Mouse (Mus musculus) heart, adult 2 months (tissue): ENCODE data around the gene Ccdc57. TPM values are rescaled to one million over a fixed set of nuclear protein-coding genes. Genes with fewer than 3 reads are reported as not detected.

ENCODE experiments used
- DNase-seq, 2 experiments: peaks; one replicate each; pipeline ENCODE4 v3.0.0; 2021
- H3K27ac ChIP-seq: fragments of 200-600 bp; 2 replicates; pipeline ENCODE4 v1.8.1; 2022
- H3K27me3 ChIP-seq: fragments of 200-500 bp; 2 replicates; pipeline ENCODE4 v1.6.1; 2012; ENCODE audit warnings: mild to moderate bottlenecking, low read length, inconsistent platforms, mixed read lengths; ENCODE audit not compliant: control insufficient read depth, insufficient read depth
- H3K36me3 ChIP-seq: fragments of 200-500 bp; 2 replicates; pipeline ENCODE4 v1.6.1; 2012; ENCODE audit warnings: low read length, inconsistent platforms; ENCODE audit not compliant: control insufficient read depth, insufficient read depth
- H3K4me1 ChIP-seq: fragments of 200-500 bp; 2 replicates; pipeline ENCODE4 v1.6.1; 2011; ENCODE audit warnings: low read length; ENCODE audit not compliant: control insufficient read depth, insufficient read depth
- H3K4me3 ChIP-seq: fragments of 200-600 bp; 2 replicates; pipeline ENCODE4 v1.8.1; 2022
- H3K79me2 ChIP-seq: fragments of 200-500 bp; replicated peaks from 2 replicates; pipeline ENCODE4 v1.6.1; 2012; ENCODE audit warnings: mild to moderate bottlenecking, inconsistent platforms, low read length, moderate library complexity, mixed read lengths; ENCODE audit not compliant: control insufficient read depth, insufficient read depth
- H3K9ac ChIP-seq: fragments of 200-500 bp; 2 replicates; pipeline ENCODE4 v1.6.1; 2012; ENCODE audit warnings: low read depth, mild to moderate bottlenecking, control low read depth, inconsistent platforms, low read length, mixed read lengths
- CTCF ChIP-seq: fragments of 200-600 bp; IDR thresholded peaks from 2 replicates; pipeline ENCODE4 v1.8.1; 2022; ENCODE audit warnings: antibody characterized with exemption, mild to moderate bottlenecking, moderate library complexity
- EP300 ChIP-seq: fragments of 200-500 bp; IDR thresholded peaks from 2 replicates; pipeline ENCODE4 v1.6.1; 2011; ENCODE audit warnings: low read depth, low read length, control low read depth; ENCODE audit not compliant: insufficient read depth
- POLR2A ChIP-seq: fragments of 200-500 bp; IDR thresholded peaks from 2 replicates; pipeline ENCODE4 v1.6.1; 2011; ENCODE audit warnings: mild to moderate bottlenecking, low read depth, low read length, control low read depth; ENCODE audit not compliant: insufficient read depth
- WGBS: fragments of 180-500 bp; shearing (Covaris S2); methylation state at CpG from one replicate; pipeline ENCODE4 v1.1.7; 2018; 5-methylcytosine and 5-hydroxymethylcytosine counted together
- intact Hi-C: fragments of 180-260 bp; cut with DNase I; formaldehyde crosslinking; loops from one replicate; pipeline ENCODE4 v1.15.1; 2025
- polyA plus RNA-seq: library from polyadenylated mRNA; depleted of rRNA; stranded (reverse); fragments of >200 nt; gene quantifications from 2 replicates; pipeline ENCODE4 v1.2.3, GENCODE M21; 2012
- total RNA-seq, 2 experiments: library from RNA; stranded (reverse); gene quantifications; 2 replicates each; pipeline ENCODE4 v1.2.3; 2021

Gene Ccdc57
- total and polyA plus RNA-seq, 3 experiments: 0.86 to 1.3 (median 1.1) TPM

DNA sequence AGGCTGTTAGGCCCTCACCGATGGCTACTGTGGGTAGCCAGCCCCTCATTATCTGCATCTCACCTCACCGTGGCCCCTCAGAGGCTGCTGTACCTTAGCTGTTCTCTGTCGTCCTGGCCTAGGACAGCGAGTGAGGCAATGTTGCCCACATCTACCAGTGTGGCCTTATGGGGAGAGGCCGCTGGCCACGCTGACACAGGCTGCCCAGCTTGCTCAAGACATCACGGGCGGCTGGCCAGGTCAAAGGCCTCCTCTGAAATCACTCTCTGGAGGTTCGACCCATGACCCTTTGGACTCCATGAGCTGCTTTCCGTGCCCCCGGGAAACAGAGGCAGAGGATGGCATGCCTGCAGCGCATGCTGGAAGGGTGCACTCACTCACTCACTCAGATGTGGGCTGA lies 102.0 kb downstream of the Ccdc57 start:
- Histone ChIP-seq H3K79me2 (no peaks in the 10 kb centered on the region), H3K4me3 (no peak overlapping the region), H3K9ac (no peak overlapping the region), H3K4me1 (no peaks in the 10 kb centered on the region), H3K27ac (no peak overlapping the region), H3K27me3 (no peaks in the 10 kb centered on the region), H3K36me3 (no peaks in the 10 kb centered on the region)
- intact Hi-C loops: no loop called here
- DNase-seq: peak; percentile 14 to 15
- TF ChIP-seq CTCF: no peak
- TF ChIP-seq EP300: no peak
- TF ChIP-seq POLR2A: no peak
- WGBS: 85% methylated on average over 12 of the region's 12 CpGs

DNA sequence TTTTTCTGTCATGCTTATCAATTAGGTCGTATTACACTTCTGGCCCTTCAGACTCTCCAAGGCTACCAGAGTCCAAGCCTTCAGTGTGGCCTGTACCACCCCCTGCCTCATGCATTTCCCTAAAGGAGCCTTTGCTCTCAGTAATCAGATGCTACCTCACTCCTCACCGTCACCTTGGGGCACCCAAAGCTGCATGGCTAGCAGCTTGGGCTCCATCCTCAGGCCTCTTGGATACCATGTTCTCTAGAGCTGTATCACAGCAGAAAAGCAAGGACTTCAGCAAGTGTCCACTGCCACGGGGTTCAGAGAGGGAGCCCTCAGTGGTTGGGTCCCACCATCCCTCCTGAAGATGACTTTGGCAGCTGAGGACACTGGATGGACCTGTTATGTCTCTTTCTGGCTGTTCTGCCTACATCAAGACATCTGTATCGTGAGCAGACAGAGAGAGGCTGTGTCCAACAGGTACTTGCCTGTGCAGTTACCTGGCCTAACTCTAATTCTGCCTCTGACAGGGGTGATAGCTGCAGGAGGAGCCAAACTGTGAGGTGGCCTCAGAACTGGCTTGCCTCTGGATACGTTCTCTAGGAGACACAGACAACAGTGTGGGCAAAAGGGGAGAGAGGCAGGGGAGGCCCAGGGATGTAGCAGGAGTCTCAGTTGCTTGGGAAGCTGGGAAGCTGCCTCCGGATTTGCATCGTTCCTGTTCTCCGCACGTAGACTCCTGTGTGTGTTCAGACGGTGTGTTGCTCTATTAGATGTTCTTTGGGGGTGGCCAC lies 102.7 kb downstream of the Ccdc57 start:
- Histone ChIP-seq H3K4me3 (no peak overlapping the region), H3K79me2 (no peaks in the 10 kb centered on the region), H3K36me3 (no peaks in the 10 kb centered on the region), H3K9ac (no peak overlapping the region), H3K4me1 (0 out of 2 replicates have a peak, but pooled peaks cover 2% of the 10 kb centered on the region), H3K27me3 (no peaks in the 10 kb centered on the region), H3K27ac (no peak overlapping the region)
- TF ChIP-seq POLR2A (no peak), EP300 (no peak), CTCF (no peak)
- DNase-seq: no peak
- 90% methylated on average over 10 of the region's 10 CpGs for WGBS
- intact Hi-C loops: no loop called here

DNA sequence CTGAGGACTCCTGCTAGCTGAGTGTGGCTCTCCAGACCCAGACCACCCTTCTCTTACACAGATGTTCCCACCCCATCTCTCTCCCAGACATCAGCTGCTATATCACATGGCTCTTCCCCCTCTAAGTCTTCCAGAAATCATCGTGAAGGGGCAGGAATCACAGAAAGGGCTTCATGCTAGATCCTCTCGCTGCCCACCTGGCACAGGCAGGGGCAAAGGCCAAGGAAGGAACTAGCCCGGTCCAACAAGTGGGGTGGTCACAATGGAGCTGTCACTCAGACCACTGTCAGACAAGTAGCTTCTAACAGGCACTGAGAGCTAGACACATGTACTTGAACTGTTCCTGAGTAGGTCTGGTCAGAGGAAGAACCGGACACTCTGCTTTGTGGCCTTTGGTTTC lies 104.3 kb downstream of the Ccdc57 start:
- H3K27me3 ChIP-seq: no peaks in the 10 kb centered on the region
- WGBS: 77% methylated on average over 4 of the region's 4 CpGs
- TF ChIP-seq CTCF (no peak), EP300 (no peak)

DNA sequence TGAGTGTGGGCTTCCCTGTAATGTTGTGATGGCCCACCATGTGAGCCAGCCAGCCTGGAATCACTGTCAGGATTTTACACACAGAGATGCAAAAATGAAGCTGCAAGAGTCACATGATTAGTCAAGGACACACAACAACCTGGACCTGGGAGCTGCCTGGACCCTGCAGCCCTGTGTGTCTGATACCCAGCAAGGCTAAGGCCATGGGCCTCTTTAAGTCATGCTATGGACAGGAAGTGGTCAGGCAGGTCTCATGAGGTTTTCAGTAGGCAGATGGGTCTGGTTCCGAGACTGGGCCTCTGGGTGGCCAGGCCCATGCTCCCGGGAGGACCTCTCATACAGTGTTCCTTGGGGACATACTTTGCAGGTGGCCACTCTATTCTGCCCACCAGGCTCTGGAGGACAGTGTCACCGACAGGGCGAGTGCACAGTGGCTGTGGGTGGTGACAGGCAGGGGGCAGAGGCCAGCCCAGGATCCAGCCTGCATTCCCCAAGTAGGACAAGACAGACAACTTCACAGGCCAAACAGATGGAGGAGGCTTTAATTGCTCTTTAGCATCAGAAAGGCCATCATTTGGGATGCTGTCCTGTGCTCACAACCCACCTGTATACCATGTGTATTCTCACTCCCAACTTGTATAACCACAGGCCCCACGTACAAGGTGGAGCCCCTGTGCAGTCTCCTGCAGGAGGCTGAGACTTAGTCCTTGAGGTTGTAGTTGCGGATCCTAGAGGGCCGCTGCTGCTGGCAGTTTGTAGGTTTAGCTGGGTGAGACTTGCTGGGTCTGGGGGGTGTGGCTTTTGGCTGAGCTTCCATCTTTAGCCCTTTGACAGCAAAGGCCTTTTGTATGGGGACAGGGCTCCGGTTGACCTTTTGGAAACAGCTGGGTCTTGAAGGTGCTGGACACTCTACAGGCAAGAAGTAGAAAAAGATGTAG lies 106.4 kb downstream of the Ccdc57 start:
- DNase-seq: no peak
- TF ChIP-seq CTCF: no peak
- H3K27ac ChIP-seq: no peak overlapping the region
- no peaks in the 10 kb centered on the region for H3K79me2 ChIP-seq
- H3K4me3 ChIP-seq: no peak overlapping the region
- WGBS: 91% methylated on average over 8 of the region's 8 CpGs
- intact Hi-C loops: no loop called here
- H3K9ac ChIP-seq: no peak overlapping the region
- H3K4me1 ChIP-seq: peaks cover 7% of the 10 kb centered on the region
- H3K36me3 ChIP-seq: no peaks in the 10 kb centered on the region
- H3K27me3 ChIP-seq: no peaks in the 10 kb centered on the region

More for the DNA sequence above, 104.3 kb downstream of the Ccdc57 start:
- H3K36me3 ChIP-seq: no peaks in the 10 kb centered on the region
- H3K4me1 ChIP-seq: 0 out of 2 replicates have a peak, but pooled peaks cover 2% of the 10 kb centered on the region
- H3K27ac ChIP-seq: no peak overlapping the region
- no peak overlapping the region for H3K9ac ChIP-seq
- H3K4me3 ChIP-seq: no peak overlapping the region
- peak in 1 of 2 experiments; percentile 14 for DNase-seq
- intact Hi-C loops: no loop called here
- H3K79me2 ChIP-seq: no peaks in the 10 kb centered on the region

DNA sequence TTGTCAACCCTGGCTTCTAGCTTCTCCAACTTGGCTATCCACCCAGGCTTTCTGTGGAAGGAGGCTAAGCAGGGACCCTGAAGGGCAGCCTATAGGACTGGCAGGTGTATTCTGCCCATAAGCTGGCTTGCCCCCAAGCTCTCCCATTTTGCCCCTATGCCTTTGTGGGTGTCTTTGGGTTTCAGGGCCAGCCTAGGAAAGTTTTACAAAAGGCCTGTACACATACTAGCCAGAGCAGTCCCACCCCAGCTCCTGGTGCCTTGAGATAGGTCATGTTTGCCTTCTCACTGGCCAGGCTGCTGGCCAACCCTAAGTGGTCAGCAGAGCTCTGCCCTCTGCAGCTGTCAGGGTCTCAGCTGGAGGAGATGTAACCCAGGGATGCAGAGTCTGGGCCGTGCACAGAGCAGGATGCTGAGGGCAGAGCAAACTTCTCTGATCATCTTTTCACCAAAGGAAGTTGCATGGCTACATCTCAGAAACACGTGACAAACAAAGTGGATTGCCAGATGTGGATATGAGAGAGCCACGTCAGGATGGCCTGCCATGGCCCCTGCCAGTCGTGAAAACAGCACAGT lies 107.3 kb downstream of the Ccdc57 start:
- H3K9ac ChIP-seq: no peak overlapping the region
- no peaks in the 10 kb centered on the region for H3K27me3 ChIP-seq
- peaks cover 7% of the 10 kb centered on the region for H3K4me1 ChIP-seq
- intact Hi-C loops: no loop called here
- no peak overlapping the region for H3K27ac ChIP-seq
- TF ChIP-seq EP300: no peak
- TF ChIP-seq CTCF: no peak
- TF ChIP-seq POLR2A: no peak
- WGBS: 33% methylated on average over 4 of the region's 4 CpGs
- DNase-seq: no peak
- H3K79me2 ChIP-seq: no peaks in the 10 kb centered on the region
- H3K36me3 ChIP-seq: no peaks in the 10 kb centered on the region
- no peak overlapping the region for H3K4me3 ChIP-seq

DNA sequence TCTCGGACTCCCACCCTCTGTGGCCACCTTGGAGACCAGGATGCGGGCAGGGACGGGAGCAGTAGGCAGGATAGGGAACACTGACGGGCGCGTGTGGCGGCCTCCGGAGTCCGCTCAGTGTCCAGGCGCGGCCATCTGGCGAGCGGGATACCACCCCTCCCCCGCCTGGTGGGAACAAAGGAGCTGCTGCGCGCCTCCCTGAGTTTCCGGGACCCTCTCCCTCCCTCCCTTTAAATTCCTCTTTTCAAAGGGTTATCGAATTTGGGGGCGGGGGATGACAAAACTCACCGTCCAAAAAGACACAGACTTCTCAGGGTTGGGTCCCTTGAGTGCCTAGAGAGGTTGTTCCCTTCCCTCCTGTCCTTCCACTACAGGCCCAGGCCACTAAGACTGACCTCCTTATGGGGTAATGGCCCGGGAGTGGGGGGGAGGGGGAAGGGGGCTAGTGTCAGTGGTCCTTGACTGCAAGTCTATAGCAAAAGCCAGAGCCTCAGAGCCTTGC lies 107.8 kb downstream of the Ccdc57 start:
- Histone ChIP-seq H3K27ac (peak overlapping the region; percentile 66), H3K4me1 (peaks cover 7% of the 10 kb centered on the region), H3K27me3 (no peaks in the 10 kb centered on the region), H3K36me3 (no peaks in the 10 kb centered on the region), H3K9ac (peak overlapping the region; percentile 76), H3K4me3 (peak overlapping the region; percentile 83), H3K79me2 (no peaks in the 10 kb centered on the region)
- no peak for DNase-seq
- TF ChIP-seq CTCF: no peak
- no peak; the same call in 1 of the 2 replicates for TF ChIP-seq POLR2A
- TF ChIP-seq EP300: no peak
- intact Hi-C loops: no loop called here
- WGBS: 1% methylated on average over 21 of the region's 21 CpGs
